Mouse (Mus musculus): ENCODE measurements around the gene Iars2. TPM values are rescaled to one million over a fixed set of nuclear protein-coding genes. Genes with fewer than 3 reads are reported as not detected.

Iars2 gene
- polyA plus RNA-seq (2015; fragmentation: Nextera tagmentation; extraction: Ambion mirVana), result 19.0 and 20.3 TPM in 2 replicates

DNA sequence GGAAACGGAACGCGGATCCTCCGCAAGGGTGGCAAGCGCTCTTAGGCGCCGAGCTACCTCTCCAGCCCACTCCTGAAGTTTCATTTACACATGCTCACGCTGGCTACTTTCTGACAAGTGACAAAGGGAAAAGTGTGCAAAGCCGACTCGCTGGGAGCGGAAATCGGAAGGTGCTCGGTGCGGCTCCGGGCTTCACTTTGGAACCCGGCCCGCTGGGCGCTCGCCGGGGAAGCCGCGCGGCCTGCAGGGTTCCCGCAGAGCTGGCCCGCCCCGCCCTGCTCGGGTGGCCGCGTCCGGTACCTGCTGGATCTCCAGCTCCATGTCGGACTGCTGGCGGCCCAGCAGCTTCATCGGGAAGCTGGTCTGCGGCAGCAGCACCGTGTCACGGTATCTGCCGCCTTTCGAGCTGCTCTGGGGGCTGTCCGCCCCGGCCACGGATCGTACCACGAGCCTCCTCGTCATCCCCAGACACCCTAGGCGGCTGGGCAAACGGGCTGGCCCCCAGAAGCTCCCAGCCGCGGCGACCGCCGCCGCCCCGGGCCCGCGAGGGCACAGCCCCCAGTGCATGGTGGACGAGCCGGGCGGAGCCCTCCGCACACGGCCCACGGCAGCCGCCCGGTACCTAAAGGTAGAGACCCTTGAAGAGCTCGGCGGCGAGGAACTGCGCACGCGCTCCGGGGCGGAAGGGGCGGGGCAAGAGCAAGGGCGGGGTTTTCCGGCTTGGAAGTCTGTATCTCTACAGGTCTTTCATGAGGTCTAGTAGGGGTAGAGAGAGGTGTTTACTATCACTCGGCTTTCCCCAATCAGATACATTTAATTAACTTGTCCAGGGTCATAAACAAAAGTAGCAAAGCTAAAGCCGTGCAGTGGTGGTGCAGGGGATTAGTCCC lies at the start of gene Iars2:
Gene Iars2 (minus strand): TSS at position 676 of the 890 bp plus-strand sequence.

DNA sequence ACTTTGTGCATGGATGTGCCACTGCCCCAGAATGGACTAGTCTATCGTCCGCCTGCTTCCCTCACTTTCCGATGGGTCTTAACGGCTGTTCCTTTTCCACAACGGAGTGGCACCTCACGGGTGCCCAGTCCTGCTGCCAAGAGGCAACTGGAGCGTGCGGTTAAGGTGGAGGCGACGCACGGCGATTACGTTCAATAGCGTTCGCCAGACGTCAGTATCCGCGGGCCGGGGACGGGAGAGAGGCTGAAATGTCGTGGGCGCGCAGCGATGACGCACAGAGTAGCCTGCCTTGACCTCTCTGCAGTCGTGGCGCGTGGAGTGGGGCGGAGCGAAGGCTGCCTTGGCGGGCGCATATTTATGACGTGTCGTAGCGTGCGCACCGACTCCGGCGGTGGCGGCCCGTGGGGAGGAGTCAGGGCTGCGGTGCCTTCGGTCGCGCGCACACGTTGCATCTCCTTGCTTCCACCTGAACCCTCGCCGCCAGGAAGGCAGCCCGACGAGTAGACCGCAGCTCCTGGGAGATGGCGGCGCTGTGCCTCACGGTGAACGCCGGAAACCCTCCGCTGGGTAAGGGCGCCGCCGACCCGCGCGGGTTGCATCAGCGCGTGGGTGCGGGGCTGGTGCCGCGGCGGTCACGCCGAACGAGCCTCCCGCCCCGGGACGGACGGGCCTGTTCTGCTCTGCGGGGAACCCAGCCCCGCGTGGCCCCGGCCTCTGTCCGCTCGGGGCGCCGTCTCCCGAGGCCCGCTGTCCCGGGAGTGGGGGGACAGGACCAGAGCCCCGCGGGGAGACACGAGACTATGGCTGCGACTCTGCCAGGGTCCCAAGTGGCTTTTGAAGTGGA lies 33.7 kb upstream of the Iars2 start, which contains the start of gene Eprs:
Gene Eprs (plus strand): TSS at position 368 of the 844 bp plus-strand sequence.

DNA sequence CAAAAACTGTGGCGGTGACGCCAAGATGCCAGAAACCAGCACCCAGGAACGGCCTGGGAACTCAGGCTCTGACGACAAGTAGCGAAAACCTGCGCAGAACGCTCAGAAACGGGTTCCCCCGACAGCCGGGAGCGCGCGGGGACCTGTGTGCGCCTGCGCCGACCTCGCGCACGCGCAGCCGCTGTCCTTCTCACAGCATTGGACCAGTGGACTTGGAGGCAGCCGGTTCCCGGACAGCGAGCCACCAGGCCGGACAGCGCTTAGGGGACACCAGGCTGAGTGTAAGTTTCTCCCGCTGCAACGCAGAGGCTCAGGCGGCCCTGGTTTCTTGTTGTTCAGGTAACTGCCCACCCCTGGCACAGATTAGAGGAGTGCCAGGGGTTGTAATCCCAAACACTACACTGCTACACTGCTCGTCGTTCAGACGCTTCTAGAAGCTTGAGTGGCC lies 2.8 kb upstream of the Iars2 start, which contains the start of gene Bpnt1:
Gene Bpnt1 (plus strand): TSS at position 167 of the 448 bp plus-strand sequence.

MicroRNAs within 50 kb of the gene (microRNA counts, 519-probe panel; counts per million panel counts)
- 3,900 counts per million, percentile 31 among the panel's probes with 10 or more counts for microRNA mmu-miR-194
- 40.5 counts per million for microRNA mmu-miR-664

Small RNA genes within 50 kb of the gene (microRNA-seq; reads per million reads assigned to microRNA genes)
- gene Mir194-1 (not detected), gene Mir215 (not detected), gene Mir664 (29.3 reads per million, percentile 30 among the genes with 10 or more reads in this experiment)

Other genes starting within 250 kb of the Iars2 start
- gene Rab3gap2, start 125.3 kb downstream of the Iars2 start, polyA plus RNA-seq (2015; fragmentation: Nextera tagmentation; extraction: Ambion mirVana), result 21.6 and 23.7 TPM in 2 replicates
- gene Bpnt1, start 2.8 kb upstream of the Iars2 start, polyA plus RNA-seq (2015; fragmentation: Nextera tagmentation; extraction: Ambion mirVana), result 83.6 and 84.4 TPM in 2 replicates
- gene Eprs, start 33.6 kb upstream of the Iars2 start, polyA plus RNA-seq (2015; fragmentation: Nextera tagmentation; extraction: Ambion mirVana), result 114 and 134 TPM in 2 replicates
- gene Slc30a10, start 125.5 kb upstream of the Iars2 start, polyA plus RNA-seq (2015; fragmentation: Nextera tagmentation; extraction: Ambion mirVana), result 6.4 and 7.1 TPM in 2 replicates

All from neural tube, postnatal 0 days (tissue).